ENCODE assay signal across 12 mouse cellular contexts in the genomic region with DNA sequence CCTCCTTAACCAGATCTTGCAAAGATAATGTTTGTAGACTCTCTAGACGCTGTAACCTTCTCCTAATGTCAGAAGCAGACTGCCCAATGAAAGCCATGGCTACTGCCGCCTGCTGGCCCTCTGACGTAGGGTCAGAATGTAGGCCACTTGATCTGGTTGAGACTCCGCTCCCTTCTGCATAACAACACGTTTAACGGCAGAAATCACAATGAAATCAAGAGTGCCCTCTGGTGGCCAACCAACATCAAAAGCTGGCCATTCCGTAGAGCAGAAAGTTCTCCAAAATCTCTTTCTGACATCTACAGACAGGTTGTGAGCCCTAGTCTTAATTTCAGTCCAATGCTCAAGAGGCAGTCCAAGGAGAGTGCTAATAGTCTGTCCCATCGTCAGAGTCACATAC. TPM values are rescaled to one million over a fixed set of nuclear protein-coding genes. Genes with fewer than 3 reads are reported as not detected.
A peak's percentile ranks its signal among the peaks of the same experiment; 100 is the strongest.
DNase-seq lines count a peak whose midpoint lies in the region.
"Had no signal": no experiment of that assay in that cellular context is flagged by ENCODE, and none has a peak within 500 bp of the region (broad histone marks: within the 10 kb centered on the region; RNA-seq: fewer than 3 reads in every experiment).

No protein-coding gene starts in this region.

- DNase-seq in NIH3T3 (ENCODE audit: low read depth) = peak; percentile 52
- peak; percentile 67 for DNase-seq in brain, adult 2 months (ENCODE audit: low read depth, low spot score)
- peak; percentile 4 to 6 for DNase-seq in cerebellum, postnatal 36 days
- peak; percentile 27 to 55 for DNase-seq in kidney, adult 8-10 months
- peak; percentile 21 to 35 for DNase-seq in layer of hippocampus, postnatal 10 days (ENCODE audit: low spot score in 2 of 2)
- DNase-seq in lung, adult 18-20 months = peak; percentile 5 to 13
- DNase-seq in retina, postnatal 7 days (ENCODE audit: low read depth, low spot score) = peak; percentile 23

RNA-seq across cellular contexts. Expression of gene Zscan5b, which starts 6.4 kb away (rescaled TPM):
- not detected for total RNA-seq in layer of hippocampus, postnatal 10 days (2021)
- total RNA-seq: common myeloid progenitor, adult 5-6 weeks; gastrocnemius, adult 18-20 months; heart, adult 8-10 months; heart, postnatal 14 days; layer of hippocampus, adult 8-10 months had no signal

RNA-seq across cellular contexts. Expression of gene Epp13, which starts 24.0 kb away (rescaled TPM):
- not detected for total RNA-seq in layer of hippocampus, postnatal 10 days (2021)
- total RNA-seq: common myeloid progenitor, adult 5-6 weeks; gastrocnemius, adult 18-20 months; heart, adult 8-10 months; heart, postnatal 14 days; layer of hippocampus, adult 8-10 months had no signal

RNA-seq across cellular contexts. Expression of gene Galp, which starts 31.6 kb away (rescaled TPM):
- not detected for total RNA-seq in layer of hippocampus, postnatal 10 days (2021)
- total RNA-seq: common myeloid progenitor, adult 5-6 weeks; gastrocnemius, adult 18-20 months; heart, adult 8-10 months; heart, postnatal 14 days; layer of hippocampus, adult 8-10 months had no signal

RNA-seq across cellular contexts. Expression of gene Zfp444, which starts 56.5 kb away (rescaled TPM):
- total RNA-seq in layer of hippocampus, postnatal 10 days (2021) = 10 to 100 TPM; 55.9 to 65.8 TPM

RNA-seq across cellular contexts. Expression of gene Zfp667, which starts 57.9 kb away (rescaled TPM):
- 10 to 100 TPM; 14.5 to 17.2 TPM for total RNA-seq in layer of hippocampus, postnatal 10 days (2021)

Comparison
In these comparisons a context has a peak if more than half of its experiments do, and no peak if none do; other contexts are left out.
1. Peak in every context shown above with its lines: DNase-seq.
2. DNase-seq: peak in every context shown above with its lines; median percentile 67 in brain, adult 2 months; 52 in NIH3T3; 41 in kidney, adult 8-10 months; 28 in layer of hippocampus, postnatal 10 days; 23 in retina, postnatal 7 days; 9 in lung, adult 18-20 months; 5 in cerebellum, postnatal 36 days.